Mouse (Mus musculus) heart, adult 9 months (tissue): Measurements from ENCODE around the gene Cmya5.
"Not testable (repeated sequence)": the region's sequence is repeated elsewhere in the genome, so short reads cannot be mapped to it uniquely, and the experiment has no call there.

Experiments
- DNase-seq, 2 experiments: peaks; one replicate each; pipeline ENCODE4 v3.0.0; 2022; ENCODE audit warnings: low spot score in 2 of 2

The Cmya5 gene

DNA sequence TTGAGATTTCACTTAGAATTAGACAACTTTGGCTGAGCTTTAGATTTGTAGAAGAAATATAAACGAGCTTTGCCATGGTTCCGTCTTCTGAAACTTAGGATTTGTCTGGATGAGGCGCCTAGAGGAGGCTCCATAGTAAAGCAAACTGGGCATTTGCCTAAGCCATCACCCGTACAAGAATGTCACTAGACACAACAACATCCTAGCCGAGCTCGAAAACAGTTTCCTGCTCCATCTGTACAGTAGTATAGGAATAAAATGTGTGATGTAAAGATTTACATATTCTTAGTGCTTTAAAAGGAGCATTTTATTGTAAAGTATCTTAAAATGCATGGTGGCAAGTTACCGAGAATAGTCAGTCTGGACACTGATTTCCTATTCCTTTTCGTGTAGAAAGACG, 22.2 kb downstream of the Cmya5 start:
- DNase-seq = no peak

DNA sequence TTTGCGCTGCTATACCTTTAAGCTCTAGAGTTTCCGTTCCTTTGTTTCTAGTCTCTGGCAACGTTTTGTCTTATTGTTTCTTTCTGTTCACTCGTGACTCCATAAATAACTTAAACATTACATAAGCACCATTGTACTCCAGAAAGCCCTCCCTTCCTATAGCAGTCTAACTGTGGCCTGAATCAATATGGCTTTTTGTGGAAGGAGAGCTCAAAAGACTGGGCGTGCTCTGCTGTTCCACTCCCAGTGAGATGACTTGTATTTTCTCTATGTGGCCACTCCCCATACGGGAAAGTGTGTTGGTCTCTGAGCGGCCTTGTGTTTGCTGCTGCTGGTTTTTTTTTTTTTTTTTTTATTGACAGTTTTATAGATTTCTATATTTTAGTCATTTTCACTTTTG, 27.3 kb downstream of the Cmya5 start:
- no peak for DNase-seq

DNA sequence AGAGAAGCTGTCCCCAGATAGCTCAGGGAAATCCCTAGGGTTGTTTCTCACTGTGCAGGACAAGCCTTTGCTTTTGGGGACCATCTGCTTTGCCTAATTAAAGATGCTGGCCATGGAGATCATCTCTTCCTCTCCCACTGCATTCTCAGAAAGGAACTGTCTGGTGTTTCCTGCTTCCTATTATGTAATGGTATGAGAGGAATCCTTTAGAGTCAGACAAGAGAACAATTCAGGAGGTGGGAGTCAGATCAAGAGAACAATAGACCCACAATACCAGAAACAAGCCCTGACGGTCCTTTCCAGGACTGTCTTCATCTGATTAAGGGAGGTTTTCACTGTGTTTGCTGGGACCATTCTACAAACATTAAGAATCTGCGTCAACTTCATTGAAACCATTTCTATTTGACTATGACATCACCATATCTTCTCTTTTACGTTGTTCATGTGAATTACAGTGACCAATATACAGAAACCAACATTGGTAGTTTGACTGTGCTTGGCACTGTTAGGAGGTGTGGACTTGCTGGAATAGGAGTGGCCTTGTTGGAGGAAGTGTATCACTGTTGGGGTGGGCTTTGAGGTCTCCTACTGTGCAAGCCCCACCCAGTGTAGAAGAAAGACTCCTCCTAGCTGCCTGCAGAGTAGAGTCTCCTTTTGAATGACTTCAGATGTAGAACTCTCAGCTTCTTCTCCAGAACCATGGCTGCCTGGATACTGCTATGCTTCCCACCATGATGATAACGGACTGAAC, 42.0 kb downstream of the Cmya5 start:
- no peak for DNase-seq

DNA sequence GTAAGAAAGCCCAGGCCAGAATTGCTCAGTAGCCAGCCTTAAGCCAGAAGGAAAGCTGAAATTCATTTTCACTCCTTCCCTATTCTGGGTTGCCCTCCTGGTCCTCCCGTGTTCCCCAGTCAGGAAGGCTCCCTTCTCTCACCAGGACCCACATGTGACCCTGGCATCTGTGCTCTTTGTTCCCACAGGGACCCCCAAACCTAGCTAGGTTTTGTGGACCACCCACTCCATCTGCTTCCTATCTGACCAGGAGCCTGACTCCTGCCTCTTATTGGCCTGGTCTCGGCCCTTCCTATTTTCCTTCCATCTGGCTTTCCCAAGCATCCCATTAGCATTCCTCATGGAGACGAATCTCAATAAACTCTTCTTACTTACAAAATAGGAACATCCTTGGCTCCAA, 45.9 kb downstream of the Cmya5 start:
- DNase-seq = no peak

DNA sequence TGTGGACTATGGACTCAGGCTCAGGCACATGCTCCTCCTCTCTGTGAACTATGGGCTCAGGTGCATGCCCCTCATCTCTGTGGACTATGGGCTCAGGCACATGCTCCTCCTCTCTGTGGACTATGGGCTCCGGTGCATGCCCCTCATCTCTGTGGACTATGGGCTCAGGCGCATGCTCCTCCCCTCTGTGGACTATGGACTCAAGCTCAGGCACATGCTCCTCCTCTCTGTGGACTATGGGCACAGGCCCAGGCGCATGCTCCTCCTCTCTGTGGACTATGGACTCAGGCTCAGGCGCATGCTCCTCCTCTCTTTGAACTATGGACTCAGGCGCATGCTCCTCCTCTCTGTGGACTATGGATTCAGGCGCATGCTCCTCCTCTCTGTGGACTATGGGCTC, 47.9 kb downstream of the Cmya5 start:
- no peak for DNase-seq

DNA sequence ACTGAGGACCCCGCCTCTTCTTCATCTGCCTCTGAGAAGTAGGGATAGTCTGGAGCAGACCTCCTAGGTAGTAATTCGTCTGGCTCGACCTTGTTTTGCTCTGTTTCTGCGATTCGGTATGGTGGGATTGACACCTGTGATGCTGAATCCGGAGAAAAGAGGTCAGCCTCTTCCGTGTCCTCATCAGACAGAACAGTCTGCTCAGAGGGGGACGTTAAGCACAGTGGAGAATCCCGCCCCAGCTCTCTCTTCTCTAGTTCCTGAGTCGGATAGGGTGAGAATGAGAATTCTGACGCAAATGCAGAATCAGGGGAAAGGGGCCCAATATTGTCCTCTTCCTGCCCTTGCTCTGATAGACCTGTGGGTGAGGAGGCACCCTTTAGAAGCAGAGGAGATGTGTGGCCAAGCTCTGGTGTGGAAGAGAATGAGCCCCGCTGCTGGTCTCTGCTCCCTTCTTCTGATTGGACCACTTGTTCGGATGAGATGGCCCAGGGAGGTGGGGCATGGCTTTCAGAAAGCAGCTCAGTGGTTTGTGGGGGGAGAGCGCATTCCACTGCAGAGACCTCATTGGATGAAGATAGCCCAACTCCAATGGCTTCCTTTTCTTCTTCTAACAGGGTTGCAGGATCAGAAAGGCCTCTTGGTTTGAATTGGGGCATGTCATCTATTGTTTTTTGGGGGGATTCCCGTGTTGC, 49.3 kb downstream of the Cmya5 start:
- no peak for DNase-seq

DNA sequence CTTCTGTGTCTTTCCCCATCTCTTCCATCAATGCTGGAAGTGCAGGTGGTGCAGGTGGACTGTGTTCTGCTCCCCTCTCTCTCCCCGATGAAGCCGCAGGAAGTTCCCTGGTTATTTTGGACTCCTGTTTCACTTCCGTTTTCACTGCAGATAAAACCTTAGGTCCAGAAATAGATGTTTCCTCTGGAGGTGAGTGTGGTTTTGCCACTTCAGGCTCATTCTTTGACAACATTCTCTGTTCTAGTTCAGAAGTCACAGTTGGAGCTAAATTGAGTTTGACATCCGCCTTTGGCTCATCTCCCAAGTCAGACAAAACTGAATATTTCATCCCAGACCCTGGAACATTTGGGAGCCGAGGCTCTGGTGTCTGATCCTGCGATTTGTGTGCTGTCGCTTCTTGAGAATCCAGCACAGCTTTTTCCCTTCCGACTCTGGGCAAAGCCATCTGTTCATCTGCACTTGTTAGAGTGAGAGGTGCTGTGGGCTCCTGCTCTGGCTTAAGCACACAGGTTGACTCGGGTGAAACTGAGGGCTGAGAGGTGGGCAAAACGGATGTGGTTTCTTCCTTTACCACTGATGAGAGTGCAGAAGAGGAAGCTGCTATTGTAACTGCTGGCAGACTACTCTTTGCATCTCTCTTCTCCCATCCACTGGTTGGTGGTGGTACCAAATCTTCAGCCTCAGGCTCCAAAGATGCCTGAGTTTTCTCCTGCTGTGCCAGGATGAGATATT, 50.2 kb downstream of the Cmya5 start:
- DNase-seq = peak; percentile 22 to 31

DNA sequence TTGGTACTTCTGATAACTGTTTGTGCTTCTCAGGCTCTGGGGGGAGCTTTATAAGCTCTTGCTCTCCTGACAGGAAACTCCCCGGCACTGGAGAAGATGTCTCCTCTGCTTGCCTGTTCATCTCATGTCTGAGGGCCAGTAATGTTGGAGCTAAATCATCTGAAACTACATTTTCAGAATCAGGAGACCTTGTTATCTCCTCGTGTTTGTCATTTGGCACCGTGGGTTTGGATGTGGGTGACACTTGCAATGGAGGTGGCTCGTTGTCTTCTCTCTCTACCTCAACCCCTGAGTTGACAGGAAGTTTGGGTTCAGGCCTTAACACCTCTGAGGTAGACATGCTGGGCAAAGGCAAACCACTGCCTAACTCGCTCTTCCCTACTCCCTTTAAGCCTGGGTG, 50.8 kb downstream of the Cmya5 start:
- DNase-seq = no peak

DNA sequence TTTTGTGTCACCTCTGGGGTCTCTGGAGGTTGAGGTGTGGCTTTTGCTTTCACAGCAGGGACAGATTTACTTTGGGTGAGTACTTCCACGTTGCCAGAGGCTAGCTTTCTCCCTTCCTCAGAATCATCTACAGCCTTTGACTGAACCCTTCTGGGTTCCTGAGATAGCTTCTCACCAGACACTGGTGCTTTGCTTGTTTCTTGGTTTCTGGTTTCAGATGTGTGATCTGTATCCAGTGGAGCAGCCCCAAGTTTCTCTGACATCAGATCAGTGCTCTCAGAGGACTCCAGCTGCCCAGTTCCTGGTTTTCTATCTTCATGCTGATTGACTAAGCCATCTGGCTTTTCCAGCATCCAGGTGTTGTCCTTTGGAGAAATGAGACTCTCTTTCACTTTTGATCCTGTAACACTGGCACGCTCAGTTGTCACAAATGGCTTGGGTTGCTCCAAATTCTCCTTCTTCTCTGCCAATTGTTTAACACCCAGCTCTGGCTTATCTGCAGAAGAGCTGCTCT, 51.6 kb downstream of the Cmya5 start:
- DNase-seq = no peak

DNA sequence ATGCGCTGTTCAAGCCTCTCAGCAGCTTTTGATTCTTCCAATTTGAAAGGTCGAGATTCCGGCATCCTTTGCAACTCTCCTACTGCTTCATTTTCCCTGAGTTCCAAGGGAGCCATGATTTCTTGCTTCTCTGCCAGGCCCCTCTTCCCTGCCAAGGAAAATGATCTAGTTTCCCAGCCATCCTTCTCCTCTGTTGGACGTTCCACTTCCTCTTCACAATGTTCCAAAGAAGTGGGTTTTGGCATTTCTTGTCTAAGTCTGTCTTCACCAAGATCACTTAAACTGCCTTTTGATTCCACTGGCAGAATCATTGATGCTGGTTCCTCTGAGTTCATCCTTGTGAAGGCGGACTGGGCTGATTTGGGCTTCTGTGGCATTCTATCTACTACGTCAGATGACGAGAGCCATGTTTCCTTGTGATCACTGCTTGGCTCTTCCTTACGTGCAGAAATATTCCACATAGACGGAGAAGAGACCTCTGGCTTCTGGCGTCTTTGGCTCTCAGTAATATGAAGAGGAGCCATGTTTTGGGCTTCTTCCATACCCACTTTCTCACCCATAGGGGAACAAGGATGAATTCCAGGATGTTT, 52.6 kb downstream of the Cmya5 start:
- DNase-seq = peak in 1 of 2 experiments; percentile 9

DNA sequence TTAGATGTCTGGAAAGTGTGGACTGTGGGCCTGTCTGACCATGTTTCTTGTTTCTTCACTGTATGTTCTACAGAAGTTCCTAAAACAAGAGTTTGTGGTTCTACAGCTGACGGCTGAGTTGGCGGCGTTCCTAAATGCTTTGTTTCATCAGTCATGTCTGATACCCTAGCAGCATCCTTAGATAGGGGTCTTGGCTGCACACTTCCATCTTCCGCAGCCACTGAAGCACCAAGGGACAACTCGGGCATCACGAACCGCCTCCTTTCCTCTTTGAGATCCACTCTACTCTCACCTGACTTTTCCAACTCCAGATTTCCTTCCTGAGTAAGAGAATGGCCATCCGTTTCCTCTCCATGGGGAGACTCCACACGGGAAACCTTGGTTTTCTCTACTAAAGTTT, 53.3 kb downstream of the Cmya5 start:
- no peak for DNase-seq

DNA sequence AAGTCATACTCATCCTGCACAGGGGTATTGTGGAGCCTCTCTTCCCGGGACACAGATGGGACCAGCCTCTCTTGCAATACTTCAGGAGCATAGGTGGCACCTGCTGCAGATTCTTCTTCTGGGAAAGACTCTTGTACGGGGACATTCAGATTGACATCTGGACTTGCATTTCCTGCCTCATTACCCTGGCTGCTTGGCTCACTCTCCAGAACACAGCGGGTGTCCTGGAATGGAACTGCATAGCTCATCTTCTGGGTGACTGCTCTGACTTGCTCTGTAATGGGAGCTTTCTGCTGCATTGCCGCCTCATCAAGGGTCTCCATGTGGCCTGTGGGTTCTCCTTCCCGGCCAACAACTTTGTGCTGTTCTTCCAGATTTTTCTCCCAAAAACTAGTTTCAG, 55.0 kb downstream of the Cmya5 start:
- DNase-seq = no peak

DNA sequence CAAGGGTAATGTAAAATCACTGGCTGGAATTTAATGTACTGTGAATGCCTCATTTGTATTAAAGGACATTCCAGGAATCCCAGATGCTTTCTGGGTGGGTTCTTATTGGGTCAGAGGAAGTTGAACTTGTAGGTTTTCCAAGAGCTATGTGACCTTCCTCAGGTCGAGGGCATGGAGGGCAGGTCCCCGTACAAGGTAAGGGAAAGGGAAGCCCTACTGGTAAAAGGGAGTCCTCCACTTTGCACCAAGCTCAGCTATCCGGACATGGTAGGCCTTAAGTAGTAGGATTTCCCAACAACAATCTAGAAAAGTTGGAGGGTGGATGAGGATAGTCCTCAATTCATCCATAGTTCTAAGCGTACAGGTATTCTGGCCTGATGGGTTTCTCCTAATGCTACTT, 58.8 kb downstream of the Cmya5 start:
- DNase-seq = no peak

DNA sequence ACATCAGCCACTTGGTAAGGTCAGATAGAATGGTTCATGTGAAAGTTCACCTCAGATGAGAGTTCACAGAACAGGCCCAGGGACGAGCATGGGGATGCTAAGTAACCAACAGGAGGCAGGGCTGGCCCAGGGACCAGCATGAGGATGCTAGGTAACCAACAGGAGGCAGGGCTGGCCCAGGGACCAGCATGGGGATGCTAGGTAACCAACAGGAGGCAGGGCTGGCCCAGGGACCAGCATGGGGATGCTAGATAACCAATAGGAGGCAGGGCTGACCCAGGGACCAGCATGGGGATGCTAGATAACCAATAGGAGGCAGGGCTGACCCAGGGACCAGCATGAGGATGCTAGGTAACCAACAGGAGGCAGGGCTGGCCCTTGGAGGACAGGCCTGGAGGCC, 62.2 kb downstream of the Cmya5 start:
- not testable (repeated sequence) for DNase-seq

DNA sequence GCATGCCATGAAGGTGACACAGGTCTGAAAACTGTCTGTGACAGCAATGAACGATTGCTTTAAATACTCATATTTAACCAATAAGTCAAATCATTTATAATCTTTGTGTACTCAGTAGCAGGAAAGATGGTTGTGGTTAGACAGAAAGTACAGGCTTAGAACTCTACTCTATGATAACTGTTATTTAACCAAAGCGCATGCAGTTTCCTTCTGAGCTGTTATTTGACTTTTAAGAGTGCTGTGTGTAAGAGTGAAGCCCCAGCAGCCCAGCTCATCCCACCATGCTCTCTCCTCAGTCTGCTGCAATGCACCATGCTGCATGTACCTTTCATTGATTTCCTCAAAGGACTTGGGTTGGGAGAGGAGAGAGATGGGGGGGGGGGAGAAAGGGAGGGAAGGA, 63.7 kb downstream of the Cmya5 start:
- no peak for DNase-seq

DNA sequence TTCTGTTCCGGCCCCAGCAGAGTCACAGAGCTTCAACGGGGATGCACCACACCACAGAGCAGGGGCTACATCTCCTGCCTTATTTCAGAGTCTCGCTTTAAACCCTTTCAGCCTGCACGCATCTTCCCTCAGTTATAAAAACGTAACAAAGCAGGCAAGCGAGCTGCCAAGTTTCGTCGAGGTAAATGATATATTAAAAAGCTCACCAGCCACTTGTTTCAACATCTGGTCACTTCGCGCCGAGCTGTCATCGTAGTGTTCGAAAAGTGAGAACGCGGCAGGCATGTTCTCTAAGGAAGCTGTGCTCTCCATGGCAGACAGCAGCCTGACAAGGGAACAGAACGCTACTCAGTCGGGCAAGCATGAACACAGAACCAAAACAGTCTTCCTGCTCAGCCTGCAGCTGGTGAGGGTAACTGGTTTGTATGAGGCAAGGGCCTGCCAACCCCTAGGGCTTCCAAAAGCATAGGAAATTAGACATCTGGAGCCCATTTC, 70.3 kb downstream of the Cmya5 start:
- DNase-seq = no peak

DNA sequence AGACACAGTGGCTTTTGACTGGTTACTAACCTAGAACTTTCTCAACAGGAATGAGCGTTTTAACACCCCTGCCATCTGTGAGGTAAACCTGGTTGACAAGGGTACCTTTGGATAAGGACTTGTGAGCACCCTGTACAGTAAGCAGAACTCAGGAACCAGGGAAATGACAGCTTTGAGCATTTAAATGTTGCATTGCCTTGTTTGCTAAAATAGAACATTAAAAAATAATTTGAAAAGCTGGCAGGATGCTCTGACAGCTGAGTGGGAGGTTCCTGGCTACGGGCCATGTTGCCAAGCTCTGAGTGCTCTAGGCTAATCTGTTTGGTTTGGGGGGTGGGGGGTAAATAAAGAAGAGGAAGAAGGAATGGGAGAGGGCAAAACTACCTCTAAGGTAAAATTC, 70.9 kb downstream of the Cmya5 start:
- no peak for DNase-seq

DNA sequence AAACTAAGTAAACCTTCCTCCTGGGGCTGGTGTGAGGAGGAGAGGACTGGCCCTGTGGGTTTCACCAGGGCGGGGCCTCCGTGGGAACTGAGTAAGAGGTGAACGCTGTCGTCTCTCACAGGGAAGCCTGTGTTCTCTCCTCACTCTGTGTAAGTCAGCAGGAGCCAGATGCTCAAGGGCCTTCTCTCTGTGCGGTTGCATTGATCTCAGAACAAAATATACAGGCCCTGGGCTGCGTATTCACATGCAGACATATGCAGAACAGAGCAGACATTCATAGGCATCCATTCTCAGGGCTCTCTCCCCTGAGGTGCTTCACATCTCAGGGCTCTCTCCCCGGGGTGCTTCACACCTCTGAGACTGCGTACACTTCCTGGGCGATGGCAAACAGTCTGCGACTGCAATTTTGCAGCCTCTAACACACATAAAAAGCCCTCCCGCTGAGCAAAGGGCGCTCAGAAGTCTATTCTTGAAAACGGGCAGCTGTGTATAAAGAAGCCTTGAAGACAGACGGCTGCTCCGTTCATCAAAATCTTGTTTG, 71.6 kb downstream of the Cmya5 start:
- DNase-seq = no peak

DNA sequence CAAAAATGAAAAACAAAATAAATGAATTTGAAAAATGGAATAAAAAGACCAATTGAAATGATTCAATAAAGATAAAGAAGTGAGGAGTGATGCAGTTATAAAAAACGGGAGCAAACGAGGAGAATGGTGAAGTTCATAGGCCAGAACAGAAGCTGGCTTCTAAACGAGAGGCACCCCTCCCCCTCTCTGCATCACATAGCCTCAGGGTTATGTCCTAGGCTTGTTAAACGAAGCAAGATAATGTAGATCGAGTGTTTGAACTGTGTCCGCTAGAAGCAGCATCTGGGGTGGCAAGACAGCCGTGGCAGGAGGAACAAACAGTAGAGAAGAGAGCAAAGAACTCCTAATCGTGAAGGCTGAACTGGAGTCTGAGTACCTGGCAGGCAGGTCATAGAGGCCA, 74.1 kb downstream of the Cmya5 start:
- no peak for DNase-seq

DNA sequence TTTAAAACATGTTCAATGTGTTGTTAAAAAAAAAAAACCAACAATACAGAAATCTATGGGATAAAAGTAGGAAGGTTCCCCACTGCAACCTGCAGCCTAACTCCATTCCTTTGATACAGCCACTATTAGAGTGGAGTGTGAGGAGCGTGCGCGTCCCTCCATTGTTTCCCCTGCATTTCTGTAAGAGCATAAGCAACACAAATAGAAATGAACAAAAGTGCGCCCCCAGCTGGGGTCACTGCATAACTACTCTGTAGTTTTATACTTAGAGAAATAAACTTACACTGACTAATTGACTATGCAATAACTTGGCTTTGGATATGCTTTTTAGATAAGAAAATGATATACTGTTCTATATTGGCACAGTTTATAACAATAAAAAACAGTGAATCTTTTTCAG, 75.0 kb downstream of the Cmya5 start:
- no peak for DNase-seq

DNA sequence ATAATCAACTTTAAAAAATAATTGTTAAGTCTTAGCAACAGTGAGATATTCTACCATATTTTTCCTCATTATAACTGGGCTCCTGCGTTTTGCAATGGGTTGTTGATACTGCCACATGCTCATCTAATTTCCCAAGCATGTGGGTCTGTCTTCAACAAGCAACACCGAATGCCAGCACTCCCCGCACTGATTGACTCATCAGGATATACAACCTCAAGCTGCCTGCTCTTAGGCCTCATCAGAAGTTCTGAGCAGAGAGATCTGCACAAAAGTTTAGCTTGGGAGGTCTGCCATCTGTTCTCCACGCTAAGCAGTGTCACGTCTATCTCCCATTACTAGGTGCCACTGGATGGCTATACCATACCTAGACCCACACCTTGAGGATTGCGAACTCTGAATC, 76.2 kb downstream of the Cmya5 start:
- no peak for DNase-seq
